25 mouse cellular contexts compared by ENCODE assay signal in genomic region chr3:38572159-38572558, GRCm38 (mm10).
DNase-seq lines count a peak whose midpoint lies in the region; ATAC-seq and TF ChIP-seq lines count a peak whose summit lies in the region.
"Had no signal": no experiment of that assay in that cellular context is flagged by ENCODE, and none has a peak within 500 bp of the region (broad histone marks: within the 10 kb centered on the region; RNA-seq: fewer than 3 reads in every experiment).

No protein-coding gene starts in this region.

- ATAC-seq in lung, embryonic 14.5 days (ENCODE audit: insufficient read depth) = peak; percentile 66
- ATAC-seq in lung, postnatal 0 days = peak; percentile 50
- ATAC-seq in megakaryocyte, adult 5-6 weeks (ENCODE audit: poor library complexity, severe bottlenecking) = no peak
- ATAC-seq: forebrain, embryonic 13.5 days; forebrain, embryonic 16.5 days; hindbrain, embryonic 16.5 days had no signal

- H3K4me2 ChIP-seq in lung, embryonic 14.5 days = no peak overlapping the region
- H3K4me2 ChIP-seq in lung, postnatal 0 days (replicated peaks; ENCODE audit: low read depth, low read length) = no peak overlapping the region
- H3K4me2 ChIP-seq: embryonic facial prominence, embryonic 13.5 days; forebrain, embryonic 13.5 days; heart, embryonic 11.5 days; heart, embryonic 15.5 days; hindbrain, embryonic 13.5 days had no signal

- H3K4me3 ChIP-seq in lung, embryonic 14.5 days (ENCODE audit: low read depth, low read length) = no peak overlapping the region
- no peak overlapping the region for H3K4me3 ChIP-seq in lung, adult 2 months (replicated peaks; ENCODE audit: extremely low read depth, low read depth, low read length)
- no peak overlapping the region for H3K4me3 ChIP-seq in lung, postnatal 0 days (ENCODE audit: low read depth, low read length)
- H3K4me3 ChIP-seq: embryonic facial prominence, embryonic 13.5 days; forebrain, embryonic 10.5 days; forebrain, embryonic 13.5 days; heart, embryonic 15.5 days; hindbrain, embryonic 10.5 days; hindbrain, embryonic 13.5 days had no signal

- H3K4me1 ChIP-seq in lung, embryonic 14.5 days (ENCODE audit: insufficient read depth) = peaks cover 13% of the 10 kb centered on the region
- no peaks in the 10 kb centered on the region; the same call in 1 of the 2 replicates for H3K4me1 ChIP-seq in lung, adult 2 months (ENCODE audit: control insufficient read depth, insufficient read depth, low read length)
- no peaks in the 10 kb centered on the region for H3K4me1 ChIP-seq in lung, postnatal 0 days (ENCODE audit: insufficient read depth, low read depth, low read length)
- H3K4me1 ChIP-seq: embryonic facial prominence, embryonic 13.5 days had no signal

- WGBS in lung, embryonic 14.5 days = 28% methylated on average over 3 of the region's 3 CpGs
- 26% methylated on average over 3 of the region's 3 CpGs for WGBS in lung, adult 2 months
- WGBS in lung, postnatal 0 days = 27% methylated on average over 3 of the region's 3 CpGs

- H3K27me3 ChIP-seq in lung, embryonic 14.5 days (ENCODE audit: insufficient read depth, low read length) = no peaks in the 10 kb centered on the region
- no peaks in the 10 kb centered on the region for H3K27me3 ChIP-seq in lung, postnatal 0 days (replicated peaks; ENCODE audit: insufficient read depth, low read length)
- H3K27me3 ChIP-seq: embryonic facial prominence, embryonic 13.5 days; forebrain, embryonic 13.5 days; heart, embryonic 15.5 days; hindbrain, embryonic 13.5 days had no signal

- H3K9ac ChIP-seq in lung, embryonic 14.5 days = no peak overlapping the region
- no peak overlapping the region for H3K9ac ChIP-seq in lung, postnatal 0 days (replicated peaks; ENCODE audit: low read depth)
- H3K9ac ChIP-seq: embryonic facial prominence, embryonic 13.5 days; forebrain, embryonic 13.5 days; heart, embryonic 15.5 days; hindbrain, embryonic 13.5 days had no signal

- no peak overlapping the region for H3K27ac ChIP-seq in lung, embryonic 14.5 days (ENCODE audit: low read depth)
- H3K27ac ChIP-seq in lung, postnatal 0 days (ENCODE audit: low read length) = no peak overlapping the region
- H3K27ac ChIP-seq: embryonic facial prominence, embryonic 13.5 days; forebrain, embryonic 10.5 days; forebrain, embryonic 13.5 days; heart, embryonic 15.5 days; hindbrain, embryonic 10.5 days; hindbrain, embryonic 13.5 days had no signal

- 0 out of 2 replicates have a peak, but pooled peaks have one; percentile 30 for TF ChIP-seq EP300 in lung, postnatal 0 days (IDR thresholded peaks at IDR 0.05)

- TF ChIP-seq CTCF in lung, embryonic 14.5 days (IDR thresholded peaks at IDR 0.05; ENCODE audit: low read depth) = no peak
- TF ChIP-seq CTCF in lung, adult 2 months (IDR thresholded peaks at IDR 0.05; ENCODE audit: insufficient read depth, low read length) = no peak
- TF ChIP-seq CTCF in lung, postnatal 0 days (IDR thresholded peaks at IDR 0.05) = no peak

- H3K9me3 ChIP-seq in lung, embryonic 14.5 days (ENCODE audit: low read depth, low read length) = no peaks in the 10 kb centered on the region
- no peaks in the 10 kb centered on the region for H3K9me3 ChIP-seq in lung, postnatal 0 days (ENCODE audit: low read length)
- H3K9me3 ChIP-seq: embryonic facial prominence, embryonic 13.5 days; forebrain, embryonic 10.5 days; forebrain, embryonic 13.5 days; heart, embryonic 15.5 days; hindbrain, embryonic 10.5 days; hindbrain, embryonic 13.5 days had no signal

- H3K36me3 ChIP-seq in lung, embryonic 14.5 days (ENCODE audit: insufficient read depth) = no peaks in the 10 kb centered on the region
- H3K36me3 ChIP-seq in lung, postnatal 0 days (ENCODE audit: insufficient read depth, low read length) = no peaks in the 10 kb centered on the region
- H3K36me3 ChIP-seq: embryonic facial prominence, embryonic 13.5 days; forebrain, embryonic 10.5 days; heart, embryonic 15.5 days; hindbrain, embryonic 10.5 days; hindbrain, embryonic 13.5 days had no signal

- DNase-seq in lung, embryonic 14.5 days = peak; percentile 72
- no peak for DNase-seq in lung, adult 2 months
- peak; percentile 76 for DNase-seq in lung, postnatal 0 days (ENCODE audit: low spot score)
- DNase-seq in lung, postnatal 4 days = no peak
- peak; percentile 52 for DNase-seq in NIH3T3 (ENCODE audit: low read depth)
- DNase-seq: adrenal gland, adult 2 months; adrenal gland, postnatal 14 days; cerebellum, adult 11 months; cerebellum, adult 2 months; cerebellum, adult 9-11 months; cerebellum, postnatal 25 days; gastrocnemius, postnatal 10 days; gastrocnemius, postnatal 36 days; heart, postnatal 10 days; heart, postnatal 36 days had no signal

- no peak for TF ChIP-seq POLR2A in lung, adult 2 months (IDR thresholded peaks at IDR 0.05; ENCODE audit: borderline replicate concordance, extremely low read depth, low read depth, low read length)

Comparison
In these comparisons a context has a peak if more than half of its experiments do, and no peak if none do; other contexts are left out.
1. DNase-seq: peak in lung, embryonic 14.5 days (single experiment), lung, postnatal 0 days (single experiment) and NIH3T3 (single experiment); none in lung, adult 2 months (single experiment) and lung, postnatal 4 days (0 of 2).